Mouse (Mus musculus) embryonic facial prominence, embryonic 12.5 days (tissue): ENCODE measurements around the gene Ptprn2. TPM values are rescaled to one million over a fixed set of nuclear protein-coding genes. Genes with fewer than 3 reads are reported as not detected.
"Not testable (repeated sequence)": the region's sequence is repeated elsewhere in the genome, so short reads cannot be mapped to it uniquely, and the experiment has no call there.

Source experiments
- ATAC-seq: fragments of 200-750 bp; cut with Nextera tagmentation; 2 replicates; pipeline ENCODE4 v1.8.0; 2017; ENCODE audit not compliant: insufficient number of reproducible peaks, insufficient read depth, low FRiP score, low TSS enrichment
- H3K27ac ChIP-seq: fragments of 300-500 bp; sonication (generic); 2 replicates; pipeline ENCODE4 v1.5.1; 2016; ENCODE audit warnings: mild to moderate bottlenecking
- H3K27me3 ChIP-seq: fragments of 300-500 bp; sonication (generic); 2 replicates; pipeline ENCODE4 v1.6.1; 2016; ENCODE audit warnings: mild to moderate bottlenecking, moderate library complexity
- H3K36me3 ChIP-seq: fragments of 300-500 bp; sonication (generic); 2 replicates; pipeline ENCODE4 v1.6.1; 2016; ENCODE audit warnings: mild to moderate bottlenecking
- H3K4me1 ChIP-seq: fragments of 300-500 bp; sonication (generic); 2 replicates; pipeline ENCODE4 v1.6.1; 2016
- H3K4me2 ChIP-seq: fragments of 300-500 bp; sonication (generic); replicated peaks from 2 replicates; pipeline ENCODE4 v1.6.1; 2016; ENCODE audit warnings: mild to moderate bottlenecking, moderate library complexity
- H3K4me3 ChIP-seq: fragments of 300-500 bp; sonication (generic); 2 replicates; pipeline ENCODE4 v1.5.1; 2016; ENCODE audit warnings: mild to moderate bottlenecking
- H3K9ac ChIP-seq: fragments of 300-500 bp; sonication (generic); 2 replicates; pipeline ENCODE4 v1.6.1; 2016; ENCODE audit warnings: mild to moderate bottlenecking, moderate library complexity
- H3K9me3 ChIP-seq: fragments of 300-500 bp; sonication (generic); 2 replicates; pipeline ENCODE4 v1.6.1; 2016; ENCODE audit warnings: mild to moderate bottlenecking, moderate library complexity
- WGBS: fragments of 180-500 bp; shearing (Covaris S2); methylation state at CpG from one replicate; pipeline ENCODE4 v1.1.7; 2016; 5-methylcytosine and 5-hydroxymethylcytosine counted together
- polyA plus RNA-seq: library from polyadenylated mRNA; unstranded; fragments of >200 nt; fragmentation: Nextera tagmentation; extraction: Ambion mirVana; gene quantifications from 2 replicates; pipeline ENCODE4 v1.2.1, GENCODE M21; 2016

Gene Ptprn2
- polyA plus RNA-seq, 1 experiment from 2014 or later, result 0.90 TPM

DNA sequence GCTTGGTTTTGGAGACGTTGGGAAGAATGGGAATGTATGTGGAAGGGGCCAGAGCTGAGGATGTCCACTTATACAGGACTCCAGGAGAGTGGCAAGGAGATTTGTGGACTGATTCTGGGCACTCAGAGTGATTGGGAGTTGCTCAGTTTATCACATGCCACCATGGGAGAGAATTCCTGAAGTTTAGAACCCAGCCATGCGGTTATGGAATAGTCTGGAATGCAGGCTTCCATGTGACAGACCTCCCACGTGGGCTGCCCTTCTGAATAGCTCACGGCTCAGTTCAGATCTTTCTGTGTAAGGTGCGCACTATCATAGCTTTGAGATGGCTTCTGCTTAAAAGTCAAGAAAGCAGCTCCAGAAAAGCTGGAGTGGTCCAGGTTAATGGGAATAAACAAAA is 88.6 kb downstream of the Ptprn2 start:
- H3K4me2 ChIP-seq, result no peak overlapping the region
- no peak overlapping the region for H3K9ac ChIP-seq
- H3K4me1 ChIP-seq, result no peaks in the 10 kb centered on the region
- 78% methylated on average over 5 of the region's 5 CpGs for WGBS
- H3K4me3 ChIP-seq, result no peak overlapping the region
- H3K36me3 ChIP-seq, result no peaks in the 10 kb centered on the region
- H3K27ac ChIP-seq, result no peak overlapping the region
- H3K27me3 ChIP-seq, result no peaks in the 10 kb centered on the region
- ATAC-seq, result no peak
- H3K9me3 ChIP-seq, result no peaks in the 10 kb centered on the region

DNA sequence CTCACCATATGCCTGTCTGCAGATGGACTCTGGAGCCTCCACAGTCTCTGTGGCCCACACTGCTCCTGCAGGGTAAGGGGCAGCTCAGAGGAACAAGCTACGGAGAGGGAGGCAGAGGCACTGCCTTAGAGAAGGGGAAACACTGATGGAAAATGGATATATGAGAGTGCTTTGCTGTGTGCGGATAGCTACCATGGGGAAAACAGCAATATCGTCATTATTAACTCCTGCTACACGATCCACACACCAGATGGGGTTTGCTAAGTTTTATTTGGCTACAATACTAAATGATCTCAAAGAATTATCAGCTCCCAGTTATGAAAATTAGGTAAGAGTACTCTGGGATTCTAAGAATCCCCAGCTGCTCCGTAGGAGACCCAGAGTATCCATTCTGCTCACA is 89.2 kb downstream of the Ptprn2 start:
- ATAC-seq, result 0 out of 2 replicates have a peak, but pooled peaks have one; percentile 10
- 71% methylated on average over 5 of the region's 5 CpGs for WGBS
- H3K4me3 ChIP-seq, result no peak overlapping the region
- H3K4me1 ChIP-seq, result no peaks in the 10 kb centered on the region
- H3K27me3 ChIP-seq, result no peaks in the 10 kb centered on the region
- H3K9me3 ChIP-seq, result no peaks in the 10 kb centered on the region
- H3K27ac ChIP-seq, result no peak overlapping the region
- H3K4me2 ChIP-seq, result no peak overlapping the region
- no peaks in the 10 kb centered on the region for H3K36me3 ChIP-seq
- H3K9ac ChIP-seq, result no peak overlapping the region

DNA sequence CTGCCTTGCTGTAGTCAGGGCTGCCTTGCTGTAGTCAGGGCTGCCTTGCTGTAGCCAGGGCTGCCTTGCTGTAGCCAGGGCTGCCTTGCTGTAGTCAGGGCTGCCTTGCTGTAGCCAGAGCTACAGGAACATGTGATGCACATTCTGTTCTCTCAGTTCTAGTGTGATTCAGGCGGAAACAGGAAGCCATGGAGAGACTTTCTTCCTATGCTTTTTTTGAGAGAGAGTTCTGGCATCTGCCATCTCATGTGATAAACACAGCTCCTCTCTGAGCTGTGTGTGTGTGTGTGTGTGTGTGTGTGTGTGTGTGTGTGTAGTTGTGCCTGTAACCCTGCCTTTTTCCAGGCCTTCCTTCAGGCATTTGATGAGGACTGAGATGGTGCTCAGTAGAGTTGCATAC is 92.4 kb downstream of the Ptprn2 start:
- not testable (repeated sequence) for H3K9ac ChIP-seq, H3K4me3 ChIP-seq, H3K4me1 ChIP-seq, H3K4me2 ChIP-seq, H3K36me3 ChIP-seq, H3K27me3 ChIP-seq, ATAC-seq, H3K27ac ChIP-seq, H3K9me3 ChIP-seq
- WGBS, result 63% methylated on average over 1 of the region's 1 CpGs

DNA sequence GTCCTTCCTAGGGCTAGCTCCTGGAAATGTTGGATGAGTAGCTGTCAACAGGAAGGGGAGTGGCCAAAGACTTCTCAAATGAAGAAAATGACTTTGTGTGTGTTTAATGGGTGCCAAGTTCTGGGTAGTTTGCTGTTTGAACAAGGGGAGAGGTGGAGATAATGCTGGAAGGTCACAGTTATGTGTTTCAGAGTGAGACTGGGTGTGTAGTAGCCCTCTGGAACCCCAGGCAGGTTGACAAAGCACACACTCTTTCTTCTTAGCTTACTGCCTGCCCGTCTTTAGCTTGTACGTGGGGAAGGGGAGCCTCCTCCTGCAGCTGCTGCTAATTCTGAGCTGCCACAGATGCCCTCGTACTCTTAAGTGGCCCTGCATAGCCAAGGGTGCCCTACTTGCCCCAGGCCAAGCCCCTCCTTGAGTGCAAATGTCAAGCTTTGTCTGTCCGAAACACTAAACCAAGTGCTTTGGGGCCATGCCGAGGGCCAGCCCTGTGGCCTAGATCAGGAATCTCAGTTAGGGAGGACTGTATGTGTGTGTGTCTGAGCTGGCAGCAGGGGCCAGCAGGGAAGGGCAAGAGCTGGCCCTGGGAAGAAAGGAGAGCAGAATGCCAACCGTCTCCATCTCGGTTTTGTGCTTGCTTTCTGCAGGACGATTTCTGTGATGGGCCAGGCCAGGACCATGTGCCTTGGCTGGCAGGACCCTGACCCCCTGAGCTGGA is 95.5 kb downstream of the Ptprn2 start:
- H3K27ac ChIP-seq, result no peak overlapping the region
- no peak for ATAC-seq
- no peaks in the 10 kb centered on the region for H3K27me3 ChIP-seq

DNA sequence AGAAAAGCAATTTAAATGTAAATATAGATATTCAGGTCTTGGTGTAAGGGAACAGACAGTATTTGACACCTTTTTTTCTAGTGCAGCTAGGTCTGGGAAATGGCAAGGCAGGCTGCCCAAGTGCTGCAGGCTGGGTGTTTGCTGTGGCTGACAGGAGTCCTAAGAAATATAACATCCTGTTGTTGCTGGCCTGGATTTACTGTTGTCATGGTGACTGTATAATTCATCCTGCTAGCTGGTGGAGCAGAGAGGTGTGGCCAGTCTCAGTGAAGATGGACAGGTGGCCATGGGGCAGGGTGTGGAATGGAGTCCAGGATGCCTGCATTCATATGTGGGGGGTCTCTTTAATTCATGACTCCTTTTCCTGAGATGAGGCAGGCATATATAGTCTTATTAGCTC is 96.3 kb downstream of the Ptprn2 start:
- no peak for ATAC-seq

More for the DNA sequence above, 95.5 kb downstream of the Ptprn2 start:
- Histone ChIP-seq H3K4me3 (no peak overlapping the region), H3K4me2 (no peak overlapping the region), H3K9me3 (no peaks in the 10 kb centered on the region), H3K4me1 (no peaks in the 10 kb centered on the region), H3K9ac (no peak overlapping the region), H3K36me3 (no peaks in the 10 kb centered on the region)
- 48% methylated on average over 8 of the region's 8 CpGs for WGBS

GRCm38 (mm10) chr12:116582829-116583228 is 97.3 kb downstream of the Ptprn2 start:
- no peaks in the 10 kb centered on the region for H3K4me1 ChIP-seq
- 81% methylated on average over 4 of the region's 4 CpGs for WGBS
- no peak overlapping the region for H3K27ac ChIP-seq

More for the DNA sequence above, 96.3 kb downstream of the Ptprn2 start:
- H3K9ac ChIP-seq, result no peak overlapping the region
- H3K4me3 ChIP-seq, result no peak overlapping the region
- H3K4me2 ChIP-seq, result no peak overlapping the region
- H3K36me3 ChIP-seq, result no peaks in the 10 kb centered on the region
- no peaks in the 10 kb centered on the region for H3K4me1 ChIP-seq
- H3K27me3 ChIP-seq, result no peaks in the 10 kb centered on the region
- no peaks in the 10 kb centered on the region for H3K9me3 ChIP-seq
- no peak overlapping the region for H3K27ac ChIP-seq

GRCm38 (mm10) chr12:116585001-116585400 is 99.5 kb downstream of the Ptprn2 start:
- ATAC-seq, result no peak
- H3K9me3 ChIP-seq, result no peaks in the 10 kb centered on the region
- H3K27me3 ChIP-seq, result no peaks in the 10 kb centered on the region
- H3K4me2 ChIP-seq, result no peak overlapping the region
- no peak overlapping the region for H3K4me3 ChIP-seq
- no peaks in the 10 kb centered on the region for H3K4me1 ChIP-seq
- H3K9ac ChIP-seq, result no peak overlapping the region
- WGBS, result 44% methylated on average over 5 of the region's 5 CpGs
- H3K27ac ChIP-seq, result no peak overlapping the region
- H3K36me3 ChIP-seq, result no peaks in the 10 kb centered on the region

More at GRCm38 (mm10) chr12:116582829-116583228, 97.3 kb downstream of the Ptprn2 start:
- H3K36me3 ChIP-seq, result no peaks in the 10 kb centered on the region
- H3K9me3 ChIP-seq, result no peaks in the 10 kb centered on the region
- H3K4me3 ChIP-seq, result no peak overlapping the region
- H3K27me3 ChIP-seq, result no peaks in the 10 kb centered on the region
- H3K4me2 ChIP-seq, result no peak overlapping the region
- H3K9ac ChIP-seq, result no peak overlapping the region
- ATAC-seq, result no peak

DNA sequence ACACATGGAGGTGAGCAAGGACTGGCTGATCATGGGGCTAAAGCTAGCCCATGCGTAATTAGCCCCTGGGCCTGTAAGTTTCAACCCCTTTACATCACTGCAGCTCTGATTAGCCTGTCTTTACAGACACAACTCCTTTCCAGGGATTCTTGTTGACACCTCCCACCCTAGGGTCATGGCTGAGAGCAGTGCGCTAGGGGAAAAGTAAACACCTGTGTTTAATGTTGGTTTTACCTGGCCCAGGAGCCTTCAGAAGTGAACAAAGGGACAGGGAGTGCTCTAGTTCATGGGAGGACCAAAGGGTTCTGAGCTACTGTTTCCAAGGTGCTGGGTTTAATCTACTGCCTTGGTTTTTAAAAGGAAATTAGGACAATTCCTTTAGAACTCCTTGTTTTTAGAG is 100.6 kb downstream of the Ptprn2 start:
- ATAC-seq, result no peak
- 83% methylated on average over 2 of the region's 2 CpGs for WGBS

GRCm38 (mm10) chr12:116587548-116587947 is 102.0 kb downstream of the Ptprn2 start:
- H3K9ac ChIP-seq, result no peak overlapping the region
- no peaks in the 10 kb centered on the region for H3K9me3 ChIP-seq
- no peaks in the 10 kb centered on the region for H3K27me3 ChIP-seq
- no peaks in the 10 kb centered on the region for H3K36me3 ChIP-seq
- ATAC-seq, result no peak
- no peak overlapping the region for H3K4me3 ChIP-seq
- WGBS, result 65% methylated on average over 3 of the region's 3 CpGs
- H3K4me1 ChIP-seq, result no peaks in the 10 kb centered on the region
- H3K4me2 ChIP-seq, result no peak overlapping the region
- H3K27ac ChIP-seq, result no peak overlapping the region

More for the DNA sequence above, 100.6 kb downstream of the Ptprn2 start:
- Histone ChIP-seq H3K4me1 (no peaks in the 10 kb centered on the region), H3K9ac (no peak overlapping the region), H3K9me3 (no peaks in the 10 kb centered on the region), H3K36me3 (no peaks in the 10 kb centered on the region), H3K4me3 (no peak overlapping the region), H3K4me2 (no peak overlapping the region), H3K27me3 (no peaks in the 10 kb centered on the region), H3K27ac (no peak overlapping the region)

- no peak for ATAC-seq
- no peak overlapping the region for H3K9ac ChIP-seq
- no peak overlapping the region for H3K4me2 ChIP-seq
- no peaks in the 10 kb centered on the region for H3K36me3 ChIP-seq
- H3K4me3 ChIP-seq, result no peak overlapping the region
- H3K9me3 ChIP-seq, result no peaks in the 10 kb centered on the region
- no peaks in the 10 kb centered on the region for H3K27me3 ChIP-seq
- H3K27ac ChIP-seq, result no peak overlapping the region
- 93% methylated on average over 5 of the region's 5 CpGs for WGBS
- no peaks in the 10 kb centered on the region for H3K4me1 ChIP-seq
These were observed 104.6 kb downstream of the Ptprn2 start for GRCm38 (mm10) chr12:116590076-116590475.

DNA sequence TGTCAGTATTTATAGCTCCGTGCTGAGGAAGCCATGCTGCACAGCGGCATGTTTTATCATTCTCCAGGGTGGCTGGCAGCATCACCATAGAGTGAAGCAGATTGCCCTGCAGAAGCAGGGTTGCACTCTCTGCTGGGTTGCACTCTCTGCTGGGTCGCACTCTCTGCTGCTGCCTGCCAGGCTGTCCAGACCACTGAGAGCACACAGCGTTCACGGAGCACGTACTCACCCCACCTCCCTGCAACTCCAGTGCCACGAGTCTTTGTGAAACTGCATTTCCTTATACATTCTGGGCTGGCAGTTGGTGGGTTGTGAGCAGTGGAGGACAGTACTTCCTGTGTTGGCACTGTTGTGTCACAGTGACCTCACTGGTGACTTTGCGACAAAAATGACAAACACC is 108.9 kb downstream of the Ptprn2 start:
- Histone ChIP-seq H3K4me2 (no peak overlapping the region), H3K27me3 (no peaks in the 10 kb centered on the region), H3K9ac (no peak overlapping the region), H3K27ac (no peak overlapping the region), H3K4me3 (no peak overlapping the region), H3K4me1 (no peaks in the 10 kb centered on the region), H3K9me3 (no peaks in the 10 kb centered on the region), H3K36me3 (no peaks in the 10 kb centered on the region)
- ATAC-seq, result no peak
- 88% methylated on average over 8 of the region's 8 CpGs for WGBS

DNA sequence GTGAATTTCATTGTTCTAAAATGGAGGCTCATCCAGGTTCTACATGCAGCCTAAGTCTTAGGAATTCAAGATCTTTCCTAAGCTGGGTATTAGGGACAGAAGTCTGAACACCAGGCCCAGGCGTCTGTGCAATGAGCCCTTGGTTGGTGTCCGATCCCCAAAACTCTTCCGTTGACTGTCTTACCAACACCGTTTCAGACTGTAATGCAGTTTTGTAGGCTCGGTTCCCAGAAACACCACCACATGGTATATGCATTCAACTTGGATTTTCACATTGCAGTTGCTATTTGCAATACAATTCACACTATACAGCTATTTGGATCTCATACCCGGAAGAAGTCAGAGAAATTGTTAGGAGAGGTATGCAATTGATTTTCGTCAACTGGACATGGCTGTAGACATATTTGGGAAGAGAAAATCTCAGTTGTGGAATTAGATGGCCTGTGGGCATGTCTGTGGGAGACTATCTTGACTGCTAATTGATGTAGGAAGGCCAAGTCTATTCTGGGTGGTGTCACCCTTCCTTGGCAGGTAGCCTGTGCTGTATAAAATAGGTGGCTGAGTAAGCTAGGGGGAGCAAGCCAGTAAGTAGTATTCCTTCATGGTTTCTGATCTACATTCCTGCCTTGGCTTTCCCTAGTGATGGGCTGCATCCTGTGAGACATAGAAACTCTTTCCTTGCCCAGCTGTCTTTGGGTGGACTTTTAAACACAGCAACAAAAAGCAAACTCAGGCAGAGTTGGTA is 109.5 kb downstream of the Ptprn2 start:
- WGBS, result 91% methylated on average over 7 of the region's 7 CpGs

More for the DNA sequence above, 109.5 kb downstream of the Ptprn2 start:
- Histone ChIP-seq H3K4me1 (no peaks in the 10 kb centered on the region), H3K9ac (no peak overlapping the region), H3K9me3 (no peaks in the 10 kb centered on the region), H3K36me3 (no peaks in the 10 kb centered on the region), H3K27me3 (no peaks in the 10 kb centered on the region), H3K4me3 (no peak overlapping the region), H3K4me2 (no peak overlapping the region), H3K27ac (no peak overlapping the region)
- no peak for ATAC-seq
